Mouse (Mus musculus): ENCODE measurements around the gene Taar7f. TPM values are rescaled to one million over a fixed set of nuclear protein-coding genes. Genes with fewer than 3 reads are reported as not detected.
A peak's percentile ranks its signal among the peaks of the same experiment; 100 is the strongest.
"Not testable (repeated sequence)": the region's sequence is repeated elsewhere in the genome, so short reads cannot be mapped to it uniquely, and the experiment has no call there.

The Taar7f gene
- polyA plus RNA-seq, 1 experiment from 2014 or later, result not detected

GRCm38 (mm10) chr10:24080166-24080565, 30.9 kb downstream of the Taar7f start:
- Histone ChIP-seq H3K9ac (ENCODE audit: low read length) (no peak overlapping the region), H3K27me3 (ENCODE audit: control insufficient read depth, insufficient read depth, low read length) (no peaks in the 10 kb centered on the region), H3K4me3 (ENCODE audit: low read depth, low read length) (no peak overlapping the region), H3K4me2 (replicated peaks; ENCODE audit: low read depth) (no peak overlapping the region), H3K4me1 (replicated peaks; ENCODE audit: control insufficient read depth, insufficient read depth) (no peaks in the 10 kb centered on the region), H3K27ac (replicated peaks) (no peak overlapping the region), H3K36me3 (ENCODE audit: control insufficient read depth, insufficient read depth, low read length) (no peaks in the 10 kb centered on the region), H3K9me3 (ENCODE audit: control insufficient read depth, low read length) (no peaks in the 10 kb centered on the region)
- TF ChIP-seq CTCF (IDR thresholded peaks at IDR 0.05; ENCODE audit: low read depth), result peak; percentile 83
- no peak for TF ChIP-seq EP300 (optimal IDR thresholded peaks at IDR 0.05)
- no peak for ATAC-seq (ENCODE audit: low FRiP score, low TSS enrichment)
- DNase-seq (ENCODE audit: low spot score), result peak; percentile 53
- 34% methylated on average over 3 of the region's 3 CpGs for WGBS

DNA sequence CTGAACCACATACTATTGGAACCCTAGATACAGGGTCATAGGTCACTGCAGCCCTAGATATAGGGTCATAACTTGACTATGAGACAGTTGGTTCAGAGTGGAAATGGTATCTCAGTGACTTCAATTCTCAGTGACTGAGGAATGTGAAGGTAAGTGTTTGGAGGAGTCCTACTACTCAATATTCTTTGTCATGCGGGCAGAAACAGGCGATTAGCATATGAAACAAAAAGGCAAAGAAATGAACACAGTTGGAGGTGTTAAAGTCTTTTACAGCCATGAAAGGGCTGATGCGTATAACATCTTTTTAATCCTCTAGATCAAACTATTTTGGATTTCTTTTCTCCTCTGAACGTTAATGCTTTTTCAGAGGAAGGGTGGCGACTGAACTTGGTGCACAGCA, 36.6 kb downstream of the Taar7f start:
- Histone ChIP-seq H3K4me1 (replicated peaks; ENCODE audit: control insufficient read depth, insufficient read depth) (no peaks in the 10 kb centered on the region), H3K9me3 (ENCODE audit: control insufficient read depth, low read length) (no peaks in the 10 kb centered on the region), H3K27ac (replicated peaks) (no peak overlapping the region), H3K9ac (ENCODE audit: low read length) (no peak overlapping the region), H3K4me2 (replicated peaks; ENCODE audit: low read depth) (no peak overlapping the region), H3K4me3 (ENCODE audit: low read depth, low read length) (no peak overlapping the region), H3K27me3 (ENCODE audit: control insufficient read depth, insufficient read depth, low read length) (no peaks in the 10 kb centered on the region), H3K36me3 (ENCODE audit: control insufficient read depth, insufficient read depth, low read length) (no peaks in the 10 kb centered on the region)
- 62% methylated on average over 5 of the region's 5 CpGs for WGBS
- TF ChIP-seq EP300 (optimal IDR thresholded peaks at IDR 0.05), result no peak
- TF ChIP-seq CTCF (IDR thresholded peaks at IDR 0.05; ENCODE audit: low read depth), result no peak
- ATAC-seq (ENCODE audit: low FRiP score, low TSS enrichment) (no peak), DNase-seq (ENCODE audit: low spot score) (no peak)

DNA sequence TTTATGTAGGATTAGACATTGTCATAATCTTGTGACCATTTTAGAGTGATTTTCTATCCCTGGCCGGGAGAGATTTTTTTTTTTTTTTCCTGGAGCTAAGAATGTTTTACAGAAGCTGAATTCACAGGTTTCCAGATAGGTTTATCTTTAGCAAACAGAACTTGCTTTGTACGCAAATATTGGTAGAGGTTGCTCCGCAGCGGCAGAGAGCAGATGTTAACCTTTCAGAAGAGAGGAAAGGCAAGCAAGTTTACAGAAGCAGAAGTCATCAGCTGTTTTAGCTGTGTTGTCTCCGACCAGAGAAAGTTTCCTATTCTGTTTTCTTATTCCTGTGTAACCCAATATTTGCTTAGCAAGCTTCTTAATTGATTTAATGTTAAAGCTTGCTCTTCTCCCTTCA, 37.2 kb downstream of the Taar7f start:
- Histone ChIP-seq H3K27me3 (ENCODE audit: control insufficient read depth, insufficient read depth, low read length) (no peaks in the 10 kb centered on the region), H3K4me1 (replicated peaks; ENCODE audit: control insufficient read depth, insufficient read depth) (no peaks in the 10 kb centered on the region), H3K9ac (ENCODE audit: low read length) (no peak overlapping the region), H3K4me2 (replicated peaks; ENCODE audit: low read depth) (no peak overlapping the region), H3K9me3 (ENCODE audit: control insufficient read depth, low read length) (no peaks in the 10 kb centered on the region), H3K36me3 (ENCODE audit: control insufficient read depth, insufficient read depth, low read length) (no peaks in the 10 kb centered on the region), H3K4me3 (ENCODE audit: low read depth, low read length) (no peak overlapping the region), H3K27ac (replicated peaks) (no peak overlapping the region)
- peak; percentile 47; the same call in 1 of the 2 replicates for ATAC-seq (ENCODE audit: low FRiP score, low TSS enrichment)
- WGBS, result 40% methylated on average over 5 of the region's 5 CpGs
- peak; percentile 53 for DNase-seq (ENCODE audit: low spot score)
- TF ChIP-seq CTCF (IDR thresholded peaks at IDR 0.05; ENCODE audit: low read depth) (no peak), EP300 (optimal IDR thresholded peaks at IDR 0.05) (no peak)

GRCm38 (mm10) chr10:24087168-24087567, 37.9 kb downstream of the Taar7f start:
- Histone ChIP-seq H3K4me1 (replicated peaks; ENCODE audit: control insufficient read depth, insufficient read depth) (no peaks in the 10 kb centered on the region), H3K4me2 (replicated peaks; ENCODE audit: low read depth) (no peak overlapping the region), H3K9ac (ENCODE audit: low read length) (no peak overlapping the region), H3K27me3 (ENCODE audit: control insufficient read depth, insufficient read depth, low read length) (no peaks in the 10 kb centered on the region), H3K36me3 (ENCODE audit: control insufficient read depth, insufficient read depth, low read length) (no peaks in the 10 kb centered on the region), H3K4me3 (ENCODE audit: low read depth, low read length) (no peak overlapping the region), H3K9me3 (ENCODE audit: control insufficient read depth, low read length) (no peaks in the 10 kb centered on the region), H3K27ac (replicated peaks) (no peak overlapping the region)
- no peak for ATAC-seq (ENCODE audit: low FRiP score, low TSS enrichment)
- 90% methylated on average over 2 of the region's 2 CpGs for WGBS
- TF ChIP-seq EP300 (optimal IDR thresholded peaks at IDR 0.05) (no peak), CTCF (IDR thresholded peaks at IDR 0.05; ENCODE audit: low read depth) (no peak)
- DNase-seq (ENCODE audit: low spot score), result no peak

- no peaks in the 10 kb centered on the region for H3K4me1 ChIP-seq (replicated peaks; ENCODE audit: control insufficient read depth, insufficient read depth)
Observed at GRCm38 (mm10) chr10:24092194-24092593, 42.9 kb downstream of the Taar7f start, which contains the start of gene Taar8b. Gene Taar8b, minus strand, starts transcription at chr10:24092294.

DNA sequence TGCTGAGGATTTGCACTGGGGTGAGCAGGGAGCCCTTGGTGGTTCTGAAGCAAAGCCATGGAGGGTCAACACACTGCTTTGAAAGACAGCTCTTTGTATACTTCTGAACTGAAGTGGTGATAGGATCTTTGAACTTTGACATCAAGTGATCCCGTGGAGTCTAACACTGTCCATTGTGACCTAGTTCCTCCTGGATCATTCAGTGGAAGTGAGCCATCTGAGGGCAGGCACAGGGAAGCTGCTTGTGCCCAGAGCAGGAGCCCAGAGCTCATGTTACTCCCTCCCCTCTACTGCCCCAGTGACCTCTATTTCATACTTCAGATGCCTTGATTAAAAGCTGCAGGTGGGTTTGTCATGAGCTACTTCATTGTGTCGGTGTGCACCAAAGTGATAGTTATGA, 47.7 kb downstream of the Taar7f start:
- H3K27ac ChIP-seq (replicated peaks); H3K4me2 ChIP-seq (replicated peaks; ENCODE audit: low read depth); H3K9ac ChIP-seq (ENCODE audit: low read length); H3K4me1 ChIP-seq (replicated peaks; ENCODE audit: control insufficient read depth, insufficient read depth); ATAC-seq (ENCODE audit: low FRiP score, low TSS enrichment); H3K36me3 ChIP-seq (ENCODE audit: control insufficient read depth, insufficient read depth, low read length); H3K9me3 ChIP-seq (ENCODE audit: control insufficient read depth, low read length); H3K27me3 ChIP-seq (ENCODE audit: control insufficient read depth, insufficient read depth, low read length); H3K4me3 ChIP-seq (ENCODE audit: low read depth, low read length); DNase-seq (ENCODE audit: low spot score): not testable (repeated sequence)
- 20% methylated on average over 2 of the region's 2 CpGs for WGBS

More at GRCm38 (mm10) chr10:24092194-24092593, 42.9 kb downstream of the Taar7f start, which contains the start of gene Taar8b:
- TF ChIP-seq CTCF (IDR thresholded peaks at IDR 0.05; ENCODE audit: low read depth) (no peak), EP300 (optimal IDR thresholded peaks at IDR 0.05) (no peak)
- WGBS, result 78% methylated on average over 2 of the region's 2 CpGs
- H3K9ac ChIP-seq (ENCODE audit: low read length), result no peak within 1 kb of the TSS
- H3K27me3 ChIP-seq (ENCODE audit: control insufficient read depth, insufficient read depth, low read length), result no peaks in the 10 kb centered on the region
- DNase-seq (ENCODE audit: low spot score), result no peak
- no peak for ATAC-seq (ENCODE audit: low FRiP score, low TSS enrichment)
- no peaks in the 10 kb centered on the region for H3K36me3 ChIP-seq (ENCODE audit: control insufficient read depth, insufficient read depth, low read length)
- H3K27ac ChIP-seq (replicated peaks), result no peak within 1 kb of the TSS
- no peak within 1 kb of the TSS for H3K4me3 ChIP-seq (ENCODE audit: low read depth, low read length)
- H3K9me3 ChIP-seq (ENCODE audit: control insufficient read depth, low read length), result no peaks in the 10 kb centered on the region
- H3K4me2 ChIP-seq (replicated peaks; ENCODE audit: low read depth), result no peak within 1 kb of the TSS

Other genes starting within 250 kb of the Taar7f start
- gene Vnn3, start 198.0 kb upstream of the Taar7f start, polyA plus RNA-seq (2015; fragmentation: Nextera tagmentation; extraction: Ambion mirVana), result 0.46 and 0.57 TPM in 2 replicates
- 2.3 and 3.0 TPM in 2 replicates for gene Vnn1, start 154.8 kb upstream of the Taar7f start, polyA plus RNA-seq (2015; fragmentation: Nextera tagmentation; extraction: Ambion mirVana)
- gene Taar1, start 129.2 kb upstream of the Taar7f start, polyA plus RNA-seq (2015; fragmentation: Nextera tagmentation; extraction: Ambion mirVana), result not detected in 2 replicates
- not detected in 2 replicates for gene Taar2, start 110.9 kb upstream of the Taar7f start, polyA plus RNA-seq (2015; fragmentation: Nextera tagmentation; extraction: Ambion mirVana)
- not detected in 2 replicates for gene Taar3, start 100.0 kb upstream of the Taar7f start, polyA plus RNA-seq (2015; fragmentation: Nextera tagmentation; extraction: Ambion mirVana)
- gene Taar4, start 89.0 kb upstream of the Taar7f start, polyA plus RNA-seq (2015; fragmentation: Nextera tagmentation; extraction: Ambion mirVana), result 0.10 TPM in 1 of 2 replicates, not detected in the other
- gene Taar5, start 78.8 kb upstream of the Taar7f start, polyA plus RNA-seq (2015; fragmentation: Nextera tagmentation; extraction: Ambion mirVana), result not detected in 2 replicates
- gene Taar6, start 63.9 kb upstream of the Taar7f start, polyA plus RNA-seq (2015; fragmentation: Nextera tagmentation; extraction: Ambion mirVana), result not detected in 2 replicates
- not detected in 2 replicates for gene Taar7a, start 56.0 kb upstream of the Taar7f start, polyA plus RNA-seq (2015; fragmentation: Nextera tagmentation; extraction: Ambion mirVana)
- not detected in 2 replicates for gene Taar7b, start 49.6 kb upstream of the Taar7f start, polyA plus RNA-seq (2015; fragmentation: Nextera tagmentation; extraction: Ambion mirVana)
- gene Taar7d, start 22.3 kb upstream of the Taar7f start, polyA plus RNA-seq (2015; fragmentation: Nextera tagmentation; extraction: Ambion mirVana), result not detected in 2 replicates
- gene Taar7e, start 11.9 kb upstream of the Taar7f start, polyA plus RNA-seq (2015; fragmentation: Nextera tagmentation; extraction: Ambion mirVana), result not detected in 2 replicates
- not detected in 2 replicates for gene Taar8a, start 27.0 kb downstream of the Taar7f start, polyA plus RNA-seq (2015; fragmentation: Nextera tagmentation; extraction: Ambion mirVana)
- not detected in 2 replicates for gene Taar8b, start 42.8 kb downstream of the Taar7f start, polyA plus RNA-seq (2015; fragmentation: Nextera tagmentation; extraction: Ambion mirVana)
- not detected in 2 replicates for gene Taar8c, start 52.4 kb downstream of the Taar7f start, polyA plus RNA-seq (2015; fragmentation: Nextera tagmentation; extraction: Ambion mirVana)
- gene Taar9, start 60.0 kb downstream of the Taar7f start, polyA plus RNA-seq (2015; fragmentation: Nextera tagmentation; extraction: Ambion mirVana), result not detected in 2 replicates
- 73.3 and 82.1 TPM in 2 replicates for gene Stx7, start 99.8 kb downstream of the Taar7f start, polyA plus RNA-seq (2015; fragmentation: Nextera tagmentation; extraction: Ambion mirVana)
- gene Moxd1, start 174.0 kb downstream of the Taar7f start, polyA plus RNA-seq (2015; fragmentation: Nextera tagmentation; extraction: Ambion mirVana), result 3.4 and 3.5 TPM in 2 replicates

All from stomach, postnatal 0 days (tissue).